Mouse (Mus musculus) forebrain, embryonic 13.5 days (tissue): Measurements from ENCODE around the gene Pde3a. TPM values are rescaled to one million over a fixed set of nuclear protein-coding genes. Genes with fewer than 3 reads are reported as not detected.

ENCODE experiments used
- ATAC-seq: fragments of 200-750 bp; cut with Nextera tagmentation; 2 replicates; pipeline ENCODE4 v1.8.0; 2017
- H3K27ac ChIP-seq: fragments of 300-500 bp; sonication (generic); 2 replicates; pipeline ENCODE4 v1.5.1; 2015; ENCODE audit warnings: inconsistent platforms, mild to moderate bottlenecking, moderate library complexity
- H3K27me3 ChIP-seq: fragments of 300-500 bp; sonication (generic); 2 replicates; pipeline ENCODE4 v1.6.1; 2015; ENCODE audit warnings: mild to moderate bottlenecking, inconsistent platforms
- H3K36me3 ChIP-seq: fragments of 300-500 bp; sonication (generic); 2 replicates; pipeline ENCODE4 v1.6.1; 2015; ENCODE audit warnings: mild to moderate bottlenecking, inconsistent platforms; ENCODE audit not compliant: poor library complexity, severe bottlenecking
- H3K4me1 ChIP-seq: fragments of 300-500 bp; sonication (generic); 2 replicates; pipeline ENCODE4 v1.6.1; 2015; ENCODE audit warnings: inconsistent platforms
- H3K4me2 ChIP-seq: fragments of 300-500 bp; sonication (generic); 2 replicates; pipeline ENCODE4 v1.6.1; 2015; ENCODE audit warnings: inconsistent platforms, mild to moderate bottlenecking, moderate library complexity
- H3K4me3 ChIP-seq: fragments of 300-500 bp; sonication (generic); 2 replicates; pipeline ENCODE4 v1.5.1; 2015; ENCODE audit warnings: mild to moderate bottlenecking, inconsistent platforms
- H3K9ac ChIP-seq: fragments of 300-500 bp; sonication (generic); 2 replicates; pipeline ENCODE4 v1.6.1; 2015; ENCODE audit warnings: mild to moderate bottlenecking, inconsistent platforms
- H3K9me3 ChIP-seq: fragments of 300-500 bp; sonication (generic); replicated peaks from 2 replicates; pipeline ENCODE4 v1.6.1; 2016; ENCODE audit warnings: inconsistent platforms
- WGBS: fragments of 180-500 bp; shearing (Covaris S2); methylation state at CpG from one replicate; pipeline ENCODE4 v1.1.7; 2015; 5-methylcytosine and 5-hydroxymethylcytosine counted together
- polyA plus RNA-seq: library from polyadenylated mRNA; unstranded; fragments of >200 nt; fragmentation: Nextera tagmentation; extraction: Ambion mirVana; gene quantifications from 2 replicates; pipeline ENCODE4 v1.2.1, GENCODE M21; 2015

Gene Pde3a
- polyA plus RNA-seq, 1 experiment from 2014 or later, result 0.84 TPM

DNA sequence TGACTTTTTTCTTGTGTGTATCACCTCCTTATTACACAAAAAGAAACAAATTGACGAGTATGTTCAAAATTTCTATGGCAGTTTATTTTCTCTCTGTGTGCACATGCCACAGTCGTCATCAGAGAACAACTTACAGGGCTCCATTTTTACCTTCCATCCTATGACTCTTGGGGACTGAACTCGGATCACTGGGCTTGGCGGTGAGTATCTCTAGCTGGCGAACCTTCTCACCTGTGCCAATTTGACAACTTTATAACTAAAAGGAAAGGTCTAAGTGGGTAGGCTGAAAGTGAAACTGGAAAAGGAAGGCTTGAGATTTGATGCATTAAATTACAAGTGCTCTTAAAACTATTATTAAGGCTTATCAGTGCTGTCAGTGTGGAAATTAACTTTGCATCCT is 22.1 kb downstream of the Pde3a start:
- no peaks in the 10 kb centered on the region for H3K9me3 ChIP-seq
- no peaks in the 10 kb centered on the region for H3K36me3 ChIP-seq
- H3K27ac ChIP-seq, result no peak overlapping the region
- H3K9ac ChIP-seq, result no peak overlapping the region
- no peaks in the 10 kb centered on the region for H3K27me3 ChIP-seq
- WGBS, result 88% methylated on average over 5 of the region's 5 CpGs
- H3K4me1 ChIP-seq, result no peaks in the 10 kb centered on the region
- no peak overlapping the region for H3K4me3 ChIP-seq
- no peak overlapping the region for H3K4me2 ChIP-seq
- ATAC-seq, result no peak

DNA sequence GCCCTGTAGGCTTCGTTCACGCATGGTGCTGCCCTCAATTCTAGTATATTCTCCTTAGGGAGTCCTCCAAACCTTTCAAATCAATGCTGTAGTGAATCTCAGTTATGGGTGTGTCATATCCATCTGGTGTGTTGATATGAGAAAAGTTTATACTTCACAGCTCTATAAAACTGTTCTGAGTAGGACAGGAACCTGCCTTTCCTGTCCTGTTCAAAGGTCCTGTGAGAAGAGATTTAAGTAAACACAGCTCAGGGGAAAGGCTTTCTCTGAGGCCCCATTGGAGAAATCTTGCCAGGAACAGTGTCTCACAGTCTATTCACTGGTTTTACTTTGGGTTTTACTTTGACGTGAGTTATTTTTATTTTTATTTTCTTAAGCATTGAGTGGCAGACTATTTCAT is 22.5 kb downstream of the Pde3a start:
- no peaks in the 10 kb centered on the region for H3K9me3 ChIP-seq
- no peak overlapping the region for H3K27ac ChIP-seq
- no peak overlapping the region for H3K4me2 ChIP-seq
- no peak for ATAC-seq
- no peaks in the 10 kb centered on the region for H3K36me3 ChIP-seq
- H3K4me1 ChIP-seq, result no peaks in the 10 kb centered on the region
- H3K27me3 ChIP-seq, result no peaks in the 10 kb centered on the region
- WGBS, result 89% methylated on average over 3 of the region's 3 CpGs
- H3K9ac ChIP-seq, result no peak overlapping the region
- H3K4me3 ChIP-seq, result no peak overlapping the region

DNA sequence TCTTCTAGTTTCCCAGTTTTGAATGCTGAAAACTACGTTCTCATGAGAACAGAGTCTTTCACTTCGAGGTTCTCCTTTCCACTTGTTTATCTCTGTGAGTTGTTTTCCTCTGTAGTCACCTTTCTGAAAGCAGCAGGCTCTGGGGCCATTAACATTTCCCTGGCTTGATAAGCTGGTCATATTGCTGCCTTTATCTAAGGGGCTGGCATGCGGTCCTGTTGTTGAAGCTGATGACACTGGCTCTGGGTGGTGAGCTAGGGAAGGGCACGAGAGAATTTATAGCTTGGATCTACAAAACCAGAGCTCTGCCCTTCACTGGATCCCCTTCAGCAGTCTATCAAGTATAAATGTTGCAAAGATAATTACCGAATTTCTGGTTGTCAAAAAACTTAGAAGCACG is 24.6 kb downstream of the Pde3a start:
- Histone ChIP-seq H3K9ac (no peak overlapping the region), H3K4me3 (no peak overlapping the region), H3K27ac (no peak overlapping the region), H3K4me1 (no peaks in the 10 kb centered on the region), H3K27me3 (no peaks in the 10 kb centered on the region), H3K4me2 (no peak overlapping the region), H3K36me3 (no peaks in the 10 kb centered on the region), H3K9me3 (no peaks in the 10 kb centered on the region)
- ATAC-seq, result no peak
- WGBS, result 92% methylated on average over 6 of the region's 6 CpGs

DNA sequence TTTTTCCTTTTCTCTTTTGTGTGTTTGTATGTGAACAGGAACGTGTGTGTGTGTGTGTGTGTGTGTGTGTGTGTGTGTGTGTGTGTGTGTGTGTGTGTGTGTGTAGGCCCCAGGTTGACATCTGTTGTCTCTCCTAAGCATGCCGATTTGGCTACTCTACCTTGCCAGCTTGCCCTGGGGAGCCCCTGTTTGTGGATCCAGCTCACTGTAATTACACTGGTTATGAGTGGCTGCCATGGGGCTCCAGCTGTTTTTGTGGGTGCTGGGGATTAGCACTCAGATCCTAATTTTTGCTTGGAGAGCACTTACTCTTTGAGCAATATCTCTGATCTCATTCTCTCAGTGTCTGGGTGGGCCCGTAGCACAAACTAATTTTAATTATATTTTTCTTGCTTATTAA is 32.6 kb downstream of the Pde3a start:
- no peak overlapping the region for H3K9ac ChIP-seq
- H3K4me1 ChIP-seq, result no peaks in the 10 kb centered on the region
- no peaks in the 10 kb centered on the region for H3K9me3 ChIP-seq
- no peak overlapping the region for H3K4me3 ChIP-seq
- no peaks in the 10 kb centered on the region for H3K27me3 ChIP-seq
- no peak for ATAC-seq
- WGBS, result 88% methylated on average over 2 of the region's 3 CpGs
- H3K27ac ChIP-seq, result no peak overlapping the region
- no peak overlapping the region for H3K4me2 ChIP-seq
- H3K36me3 ChIP-seq, result no peaks in the 10 kb centered on the region

DNA sequence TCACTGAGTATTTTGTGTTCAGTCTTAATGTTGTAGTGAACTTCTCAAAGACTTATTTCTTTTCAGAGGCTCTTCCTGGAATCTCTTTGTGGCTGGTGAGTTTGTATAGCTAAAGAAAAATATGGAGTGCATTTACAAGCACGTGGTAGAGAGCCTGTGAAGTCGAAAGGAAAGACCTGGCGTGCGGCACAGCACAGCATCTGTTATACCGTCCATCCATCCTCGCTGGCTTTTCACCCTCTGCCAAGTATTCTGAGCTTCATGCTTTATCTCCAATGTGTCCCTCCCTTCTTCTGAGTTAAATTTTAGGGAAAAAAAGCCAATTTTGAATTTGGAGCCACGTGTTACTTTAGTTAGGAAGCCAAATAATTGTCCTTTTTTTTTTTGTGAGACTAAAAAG is 33.7 kb downstream of the Pde3a start:
- no peak for ATAC-seq
- Histone ChIP-seq H3K9me3 (no peaks in the 10 kb centered on the region), H3K9ac (no peak overlapping the region), H3K27me3 (no peaks in the 10 kb centered on the region), H3K36me3 (no peaks in the 10 kb centered on the region), H3K4me3 (no peak overlapping the region), H3K4me1 (no peaks in the 10 kb centered on the region), H3K27ac (no peak overlapping the region), H3K4me2 (no peak overlapping the region)
- 69% methylated on average over 7 of the region's 7 CpGs for WGBS

DNA sequence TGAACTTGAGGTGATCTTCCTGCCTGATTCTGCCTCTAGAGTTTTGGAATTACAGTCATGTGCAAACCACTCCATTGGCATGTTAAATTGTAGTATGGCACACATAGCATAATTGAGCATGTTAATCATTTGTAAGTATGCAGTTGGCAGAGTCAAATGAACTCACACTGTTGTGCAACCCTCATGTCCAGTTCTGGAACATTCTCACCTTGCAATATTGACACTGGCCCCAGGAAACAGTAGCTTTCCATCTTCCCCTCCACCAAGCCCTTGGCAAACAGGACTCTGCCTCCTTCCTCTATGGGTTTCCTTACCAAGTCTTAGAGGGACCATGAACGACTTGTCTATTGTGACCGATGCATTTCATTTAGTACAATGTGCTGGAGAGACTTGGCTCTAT is 42.1 kb downstream of the Pde3a start:
- H3K9ac ChIP-seq, result no peak overlapping the region
- 92% methylated on average over 2 of the region's 2 CpGs for WGBS
- no peak overlapping the region for H3K4me2 ChIP-seq
- H3K4me3 ChIP-seq, result no peak overlapping the region
- ATAC-seq, result no peak
- H3K36me3 ChIP-seq, result no peaks in the 10 kb centered on the region
- H3K27me3 ChIP-seq, result no peaks in the 10 kb centered on the region
- no peaks in the 10 kb centered on the region for H3K9me3 ChIP-seq
- H3K27ac ChIP-seq, result no peak overlapping the region
- no peaks in the 10 kb centered on the region for H3K4me1 ChIP-seq

DNA sequence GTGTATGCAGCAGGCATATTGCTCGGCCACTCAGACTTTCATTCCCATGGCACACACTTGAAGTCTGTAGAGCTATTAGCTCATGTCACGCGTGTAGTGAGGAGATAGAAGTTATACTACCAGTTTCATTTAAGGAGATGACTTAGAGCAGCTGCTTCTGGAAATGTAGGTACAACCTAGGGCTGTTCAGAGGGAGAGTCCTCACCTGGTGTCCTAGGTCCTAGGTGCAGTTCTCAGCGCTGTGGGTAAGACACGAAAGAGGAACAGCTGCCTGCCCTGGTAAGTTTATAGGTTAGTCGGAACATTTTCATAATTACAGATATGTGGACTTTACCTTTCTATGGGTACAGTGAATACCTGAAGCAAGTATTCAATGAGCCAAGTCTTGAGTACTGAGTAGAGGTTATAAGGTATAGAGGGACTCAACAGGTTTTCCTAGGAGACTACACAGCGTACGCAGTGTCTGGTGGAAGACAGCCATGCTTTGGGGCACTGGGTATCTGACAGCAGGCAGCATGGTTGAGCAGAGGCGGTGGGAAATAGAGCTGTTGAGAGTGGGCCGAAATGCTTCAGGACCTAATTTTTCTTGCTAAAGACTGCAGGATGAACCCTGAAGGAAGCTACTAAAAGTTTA is 43.9 kb downstream of the Pde3a start:
- Histone ChIP-seq H3K4me3 (no peak overlapping the region), H3K27ac (no peak overlapping the region), H3K4me2 (no peak overlapping the region), H3K36me3 (no peaks in the 10 kb centered on the region), H3K27me3 (no peaks in the 10 kb centered on the region), H3K9me3 (no peaks in the 10 kb centered on the region), H3K4me1 (no peaks in the 10 kb centered on the region), H3K9ac (no peak overlapping the region)
- ATAC-seq, result no peak
- 91% methylated on average over 10 of the region's 10 CpGs for WGBS

DNA sequence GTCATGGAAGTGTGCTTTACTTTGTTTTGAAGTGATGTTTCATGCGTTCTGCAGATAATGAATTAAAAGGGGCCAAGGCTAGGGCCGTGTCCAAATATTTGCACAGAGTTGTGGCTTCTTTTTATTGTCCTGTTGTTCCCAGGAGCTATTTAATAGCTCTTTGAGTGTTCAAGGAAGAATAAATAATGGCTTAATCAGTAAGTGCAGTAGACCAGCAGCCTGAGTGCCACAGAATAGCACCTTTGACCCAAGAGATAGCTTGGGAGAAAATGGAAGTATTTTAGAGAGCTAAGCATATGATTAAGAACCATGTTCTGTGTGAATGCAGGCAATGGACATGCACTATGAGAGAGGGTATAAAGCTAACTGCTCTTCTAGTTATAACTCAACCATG is 44.4 kb downstream of the Pde3a start:
- Histone ChIP-seq H3K4me1 (no peaks in the 10 kb centered on the region), H3K36me3 (no peaks in the 10 kb centered on the region), H3K27me3 (no peaks in the 10 kb centered on the region), H3K4me2 (no peak overlapping the region), H3K9me3 (no peaks in the 10 kb centered on the region), H3K4me3 (no peak overlapping the region), H3K27ac (no peak overlapping the region), H3K9ac (no peak overlapping the region)
- ATAC-seq, result no peak
- 62% methylated on average over 2 of the region's 2 CpGs for WGBS

DNA sequence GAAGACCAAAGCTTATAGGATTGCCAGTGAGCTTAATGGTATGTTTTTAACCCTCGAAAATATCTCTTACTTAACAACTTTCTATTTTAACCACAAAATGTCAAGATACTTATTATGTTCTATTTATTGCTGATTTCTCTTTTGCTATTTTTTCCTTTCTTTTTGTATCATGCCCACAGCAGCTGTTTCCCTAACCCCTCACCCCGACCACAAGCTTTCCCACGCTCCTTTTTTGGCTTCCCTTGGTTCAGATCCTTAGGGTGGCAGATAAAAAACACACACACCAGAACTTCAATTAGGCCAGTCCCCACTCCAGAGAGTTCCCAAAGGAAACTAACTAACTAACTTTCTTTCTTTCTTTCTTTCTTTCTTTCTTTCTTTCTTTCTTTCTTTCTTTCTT is 46.2 kb downstream of the Pde3a start:
- Histone ChIP-seq H3K9me3 (no peaks in the 10 kb centered on the region), H3K4me2 (no peak overlapping the region), H3K36me3 (no peaks in the 10 kb centered on the region), H3K27ac (no peak overlapping the region), H3K9ac (no peak overlapping the region), H3K4me1 (no peaks in the 10 kb centered on the region), H3K27me3 (no peaks in the 10 kb centered on the region), H3K4me3 (no peak overlapping the region)
- no peak for ATAC-seq
- WGBS, result 83% methylated on average over 3 of the region's 3 CpGs

DNA sequence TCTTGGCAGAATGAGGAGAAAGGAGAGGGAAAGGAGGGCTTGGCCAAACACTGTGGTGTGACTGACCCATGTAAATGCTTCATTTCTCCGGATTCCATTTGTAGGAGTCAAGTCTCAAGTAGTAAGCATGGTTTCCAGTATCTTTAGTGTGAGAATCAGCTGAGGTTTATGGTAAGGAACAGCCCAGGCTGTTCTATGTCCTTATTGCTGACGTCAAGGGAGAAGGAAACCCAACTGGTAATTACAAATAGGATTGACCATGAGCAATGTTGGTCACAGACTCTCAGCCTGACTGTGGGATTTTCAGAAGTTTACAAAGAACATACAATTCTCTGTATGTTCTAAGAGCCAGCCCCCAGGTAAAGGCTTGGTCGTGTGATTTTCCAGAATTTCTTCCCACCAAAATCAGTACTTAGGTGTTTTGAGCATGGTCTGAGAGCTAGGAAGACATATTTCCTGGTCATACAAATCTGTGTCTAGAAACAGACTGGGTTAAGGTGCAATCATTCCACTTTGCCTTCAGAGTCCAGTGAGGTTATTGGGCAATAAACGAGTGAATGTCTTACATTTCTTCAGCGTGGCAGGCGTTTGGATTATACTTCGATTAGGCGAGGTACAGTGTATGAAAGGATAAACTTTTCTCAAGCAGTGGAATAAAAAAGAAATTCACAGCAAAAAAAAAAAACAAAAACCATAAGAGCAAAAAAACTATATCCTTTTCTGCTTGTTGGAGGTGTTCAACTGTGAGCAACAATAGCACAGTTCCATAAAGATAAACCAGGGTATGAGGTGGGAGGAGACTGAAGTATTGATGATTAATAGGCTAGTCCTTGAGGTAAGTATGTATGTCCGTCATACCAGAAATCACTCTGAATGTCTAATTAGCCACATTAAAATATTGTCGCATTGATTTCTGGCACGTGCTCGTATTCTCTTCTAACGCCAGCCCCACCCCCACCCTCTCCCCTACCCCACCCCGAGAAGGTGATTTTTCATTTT is 53.0 kb downstream of the Pde3a start:
- Histone ChIP-seq H3K4me2 (no peak overlapping the region), H3K4me1 (no peaks in the 10 kb centered on the region), H3K27ac (no peak overlapping the region), H3K9me3 (no peaks in the 10 kb centered on the region), H3K36me3 (no peaks in the 10 kb centered on the region), H3K27me3 (no peaks in the 10 kb centered on the region), H3K4me3 (no peak overlapping the region), H3K9ac (no peak overlapping the region)
- no peak for ATAC-seq
- 87% methylated on average over 14 of the region's 14 CpGs for WGBS

DNA sequence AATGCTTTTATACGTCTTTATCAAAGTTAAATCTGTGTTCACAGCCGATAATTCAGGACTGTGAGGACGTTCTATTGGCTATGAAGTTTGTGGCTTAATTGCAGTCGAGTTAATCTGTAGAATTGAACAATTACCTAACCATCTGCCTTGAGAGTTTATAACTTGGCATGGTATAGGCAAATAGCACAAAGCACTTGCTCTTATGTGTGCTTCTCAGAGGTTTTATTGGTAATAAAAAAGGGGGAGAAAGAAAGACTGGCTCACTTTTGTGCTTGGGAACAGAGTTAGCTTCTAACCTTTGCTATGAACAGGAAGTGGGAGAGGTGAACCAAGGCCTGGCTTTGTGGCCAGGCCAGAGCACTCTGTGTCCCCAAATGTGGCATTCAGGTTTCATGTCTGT is 53.8 kb downstream of the Pde3a start:
- Histone ChIP-seq H3K36me3 (no peaks in the 10 kb centered on the region), H3K4me3 (no peak overlapping the region), H3K9me3 (no peaks in the 10 kb centered on the region), H3K4me2 (no peak overlapping the region), H3K27ac (no peak overlapping the region), H3K27me3 (no peaks in the 10 kb centered on the region), H3K9ac (no peak overlapping the region), H3K4me1 (no peaks in the 10 kb centered on the region)
- 73% methylated on average over 4 of the region's 4 CpGs for WGBS
- ATAC-seq, result no peak

DNA sequence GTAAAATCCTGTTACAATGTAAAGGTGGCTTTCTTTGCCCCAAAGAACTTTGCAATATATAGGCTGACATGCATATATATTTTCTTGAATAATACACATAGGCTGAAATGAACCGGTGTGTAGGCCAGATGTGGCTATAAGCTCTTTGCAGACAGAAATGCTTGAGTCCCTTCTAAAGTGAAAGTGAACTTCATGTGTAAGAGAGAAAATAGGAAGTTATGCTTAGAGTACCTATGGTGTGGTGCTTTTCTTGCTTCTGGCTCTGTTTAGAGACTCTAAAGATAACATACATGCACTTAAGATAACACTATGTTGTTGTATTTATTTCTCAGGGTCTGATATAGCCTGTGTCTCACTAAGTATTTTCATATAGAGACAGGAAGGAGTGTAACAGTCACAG is 58.3 kb downstream of the Pde3a start:
- no peak for ATAC-seq
- Histone ChIP-seq H3K27ac (no peak overlapping the region), H3K27me3 (no peaks in the 10 kb centered on the region), H3K4me3 (no peak overlapping the region), H3K36me3 (no peaks in the 10 kb centered on the region), H3K4me2 (no peak overlapping the region), H3K4me1 (no peaks in the 10 kb centered on the region), H3K9me3 (no peaks in the 10 kb centered on the region), H3K9ac (no peak overlapping the region)
- WGBS, result 89% methylated on average over 1 of the region's 1 CpGs
